Mouse (Mus musculus) frontal cortex, postnatal 36 days (tissue): ENCODE measurements around the gene Rasgrp3.

ENCODE experiments used
- DNase-seq, 2 experiments: peaks; one replicate each; pipeline ENCODE4 v3.0.0; 2022; ENCODE audit warnings: low spot score in 2 of 2

Rasgrp3 gene

DNA sequence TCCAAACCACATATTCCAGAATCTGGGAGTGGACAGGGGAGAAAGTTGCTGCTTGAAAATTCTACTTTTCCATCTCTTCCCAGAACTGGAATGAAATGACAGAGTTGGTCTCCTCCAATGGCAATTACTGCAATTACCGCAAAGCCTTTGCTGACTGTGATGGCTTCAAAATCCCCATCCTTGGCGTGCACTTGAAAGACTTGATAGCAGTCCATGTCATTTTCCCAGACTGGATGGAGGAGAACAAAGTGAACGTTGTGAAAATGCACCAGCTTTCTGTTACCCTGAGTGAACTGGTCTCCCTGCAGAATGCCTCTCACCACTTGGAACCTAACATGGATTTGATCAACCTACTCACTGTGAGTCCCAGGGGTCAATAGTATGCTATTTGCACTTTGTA is 67.3 kb downstream of the Rasgrp3 start:
- DNase-seq, result no peak

DNA sequence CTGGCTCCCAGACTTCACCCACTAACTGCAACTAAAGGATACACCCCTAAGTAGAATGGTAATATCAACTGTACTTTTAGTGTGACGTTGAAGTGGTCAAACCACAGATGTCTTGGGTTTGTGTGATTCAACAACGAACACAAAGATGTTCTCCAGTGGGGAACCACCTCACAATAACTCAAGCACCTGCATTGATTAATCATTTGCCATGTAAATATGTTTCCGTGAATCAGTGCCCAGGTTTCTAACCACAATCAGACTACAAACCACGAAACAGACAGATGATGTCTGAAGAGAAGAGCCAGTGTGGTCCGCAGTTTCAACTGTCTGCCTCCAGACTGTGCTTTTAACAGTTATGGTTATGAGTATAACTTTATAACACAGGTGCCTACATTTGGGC is 69.4 kb downstream of the Rasgrp3 start:
- no peak for DNase-seq

DNA sequence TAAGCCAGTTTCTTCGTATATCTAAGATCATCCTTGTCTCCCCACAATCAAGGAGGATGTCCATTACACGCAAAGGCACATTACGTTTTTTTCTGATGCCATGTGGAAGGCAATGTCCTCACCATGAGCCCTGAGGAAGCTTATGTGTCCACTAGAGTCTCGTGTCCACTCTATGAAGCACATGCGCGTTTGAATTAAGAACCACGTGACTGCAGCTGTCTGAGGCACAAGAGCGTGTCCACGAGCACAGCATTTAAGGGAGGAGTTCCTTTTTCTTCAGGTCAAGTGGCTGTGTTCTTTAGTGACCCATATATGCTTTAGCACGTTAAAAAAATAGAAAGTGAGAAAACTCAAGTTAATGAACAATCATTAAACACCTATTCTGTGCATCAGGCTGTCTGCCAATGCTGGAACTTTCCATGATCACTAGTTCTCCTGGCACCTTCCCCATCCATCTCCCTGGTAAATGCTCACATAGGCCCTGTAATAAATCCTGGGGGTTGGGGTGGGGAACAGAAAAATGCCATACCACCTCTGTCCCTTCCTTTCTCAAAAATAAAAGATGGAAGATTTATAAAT is 70.5 kb downstream of the Rasgrp3 start:
- no peak for DNase-seq

DNA sequence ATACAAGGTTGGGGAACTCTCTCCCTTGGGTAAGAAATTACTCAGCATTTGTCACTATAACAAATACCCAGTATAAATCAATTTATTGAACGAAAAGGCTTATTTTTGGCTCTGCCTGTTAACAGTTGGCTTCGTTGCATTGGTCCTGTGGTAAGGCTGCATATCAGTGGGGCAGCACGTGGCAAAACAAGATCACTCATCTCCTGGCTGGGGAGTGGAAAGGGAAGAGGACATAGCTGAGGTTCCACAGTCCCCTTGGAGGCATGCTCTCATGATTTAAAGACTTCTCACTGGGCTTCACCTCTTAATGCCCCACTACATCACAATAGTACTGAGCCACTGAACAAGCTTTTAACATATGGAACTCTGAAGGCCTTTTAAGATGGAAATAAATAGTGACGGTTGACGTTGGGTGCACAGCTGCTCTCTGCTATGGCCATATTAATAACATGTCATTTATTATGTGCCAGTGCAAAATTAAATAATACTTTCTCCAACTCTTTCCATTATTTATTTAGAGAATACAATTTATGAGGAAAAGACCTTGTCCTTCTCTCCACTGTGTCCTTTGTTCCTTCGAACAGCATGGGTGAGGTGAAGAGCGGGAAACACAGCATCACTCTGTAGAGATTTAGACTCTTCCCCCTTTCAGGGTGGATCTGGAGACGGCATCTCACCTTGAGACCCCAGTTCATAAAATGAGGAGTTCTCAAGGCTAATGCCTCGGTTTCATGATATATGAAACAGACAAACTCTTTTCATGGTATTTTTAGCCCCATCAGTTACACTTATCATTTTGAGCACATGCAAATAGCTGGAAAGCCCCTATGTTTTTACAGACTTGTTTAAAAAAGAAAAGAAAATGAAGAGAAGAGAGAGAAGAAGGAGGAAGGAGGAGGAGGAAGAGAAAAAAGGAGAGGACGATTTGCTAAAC is 71.3 kb downstream of the Rasgrp3 start:
- no peak for DNase-seq

DNA sequence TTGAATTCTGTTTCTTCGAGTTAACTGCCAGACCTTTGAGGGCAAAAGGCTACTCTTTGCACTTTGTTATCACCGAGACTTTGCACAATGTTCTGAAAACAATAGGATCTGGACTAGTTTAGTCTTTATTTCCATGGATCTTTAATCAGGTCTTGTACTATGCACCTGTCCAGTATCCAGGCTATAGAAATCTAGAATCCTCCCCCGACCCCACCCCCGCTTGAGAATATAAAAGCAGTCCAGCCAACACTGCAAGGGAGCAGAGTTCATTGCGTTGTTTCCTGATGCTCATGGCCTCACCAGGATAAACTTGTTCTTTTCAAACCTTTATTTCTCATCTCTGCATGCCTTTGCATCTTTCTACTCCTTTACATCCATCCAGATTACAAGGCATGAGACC is 73.6 kb downstream of the Rasgrp3 start:
- DNase-seq, result no peak

DNA sequence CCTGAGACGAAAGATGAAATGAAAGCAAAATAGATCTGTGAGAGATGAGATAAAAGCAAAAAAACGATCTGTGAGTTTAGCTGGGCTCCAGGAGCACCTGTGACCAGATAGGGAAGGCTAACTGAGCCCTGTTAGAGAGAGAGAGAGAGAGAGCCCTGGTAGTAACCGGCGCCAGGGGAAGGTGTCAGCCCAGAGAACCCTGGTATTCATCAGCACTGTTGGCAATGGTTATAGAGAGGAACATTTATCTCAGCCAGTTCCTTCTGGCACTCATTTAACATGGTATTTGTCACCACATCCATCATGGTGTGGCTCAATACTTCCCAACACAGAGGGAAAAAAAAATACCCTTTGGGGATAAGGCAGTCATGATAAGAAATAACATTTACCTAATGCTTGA is 80.9 kb downstream of the Rasgrp3 start:
- DNase-seq, result no peak

DNA sequence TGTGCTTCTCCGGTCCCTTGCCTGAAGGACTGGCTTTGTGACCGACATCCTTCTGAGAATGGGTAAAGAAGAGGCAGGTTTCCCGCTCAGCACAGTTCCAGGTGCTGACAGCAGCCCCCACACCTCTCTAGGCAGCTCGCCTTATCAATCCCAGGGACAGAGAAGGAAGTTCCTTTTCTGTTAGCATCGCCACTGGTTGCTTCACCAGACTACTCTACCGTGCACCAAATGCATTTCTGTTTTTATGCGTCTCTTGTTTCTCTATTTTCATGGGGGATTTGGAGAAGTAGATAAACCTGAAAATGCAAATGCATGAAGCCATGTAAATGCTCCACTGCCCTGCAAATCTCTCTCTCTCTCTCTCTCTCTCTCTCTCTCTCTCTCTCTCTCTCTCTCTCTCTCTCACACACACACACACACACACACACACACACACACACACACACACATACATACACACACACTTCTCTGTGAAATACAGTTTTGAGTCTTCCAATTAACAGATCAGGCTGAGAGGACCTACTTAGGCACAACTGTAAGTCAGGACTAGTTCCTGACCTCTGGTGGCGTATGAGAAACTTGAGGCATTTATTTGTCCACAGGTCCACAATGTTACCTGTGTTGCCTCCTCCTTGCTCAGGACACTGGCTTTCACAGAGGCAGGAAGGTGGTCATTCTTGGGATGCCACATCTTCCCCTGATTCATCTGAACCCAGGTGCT is 82.6 kb downstream of the Rasgrp3 start:
- no peak for DNase-seq

DNA sequence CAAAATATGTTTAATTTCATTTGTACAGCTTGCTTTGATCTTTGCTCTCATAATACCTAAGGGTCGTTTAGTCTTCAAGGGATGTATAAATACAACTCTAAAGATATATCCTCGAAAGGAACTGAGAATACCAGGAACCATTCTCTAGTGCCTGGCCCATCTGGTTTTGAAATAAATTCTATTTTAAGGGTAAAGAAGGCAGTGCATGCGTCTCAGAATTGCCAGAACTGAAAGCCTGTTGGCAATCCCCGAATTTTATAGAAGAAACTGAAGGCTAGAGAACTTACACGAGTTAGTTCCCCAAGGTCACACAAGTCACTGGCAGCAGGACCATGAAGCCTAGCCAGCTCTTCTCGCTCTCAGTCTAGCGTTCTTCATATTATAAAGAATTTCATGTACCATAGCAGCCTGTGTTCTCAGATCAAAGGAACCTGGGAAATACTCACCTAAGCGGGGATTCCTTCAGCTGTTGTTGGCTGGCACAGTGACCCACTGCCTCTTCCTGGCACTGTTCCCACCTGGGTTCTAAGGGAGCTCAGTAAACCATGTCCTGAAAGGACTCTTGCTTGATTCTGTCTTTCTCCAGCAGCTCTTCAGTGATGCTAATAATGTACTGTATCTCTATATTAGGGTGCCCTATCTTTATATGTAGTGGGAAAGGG is 83.7 kb downstream of the Rasgrp3 start:
- DNase-seq, result peak in 1 of 2 experiments; percentile 35

DNA sequence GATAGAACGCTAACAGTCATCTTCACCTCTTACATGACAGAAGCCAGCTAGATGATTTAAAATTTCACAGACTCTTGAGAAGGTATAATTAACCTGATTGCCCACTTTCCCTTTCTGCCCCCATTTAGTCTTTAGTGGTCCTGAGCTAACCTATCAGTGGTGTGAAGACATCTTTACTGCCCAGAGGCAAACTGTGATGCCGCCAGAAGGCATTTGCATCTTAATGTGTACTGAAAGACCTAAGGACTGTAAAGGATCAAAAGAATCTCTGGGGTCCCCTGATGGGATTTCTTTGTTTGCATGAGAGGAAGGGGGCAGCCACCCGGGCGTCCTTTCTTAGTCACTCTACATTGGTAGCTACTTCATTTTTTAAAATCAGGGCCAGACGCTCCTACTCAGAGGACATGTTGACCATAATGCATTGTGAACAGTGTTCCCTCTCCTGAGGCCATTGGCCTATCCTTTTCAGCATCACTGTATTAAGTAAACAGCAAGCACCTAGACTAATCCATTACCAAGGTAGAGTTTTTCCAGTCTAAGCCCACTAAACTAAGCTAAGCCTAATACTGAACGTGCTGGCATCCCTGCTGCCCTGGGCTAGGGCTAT is 85.6 kb downstream of the Rasgrp3 start:
- DNase-seq, result no peak

DNA sequence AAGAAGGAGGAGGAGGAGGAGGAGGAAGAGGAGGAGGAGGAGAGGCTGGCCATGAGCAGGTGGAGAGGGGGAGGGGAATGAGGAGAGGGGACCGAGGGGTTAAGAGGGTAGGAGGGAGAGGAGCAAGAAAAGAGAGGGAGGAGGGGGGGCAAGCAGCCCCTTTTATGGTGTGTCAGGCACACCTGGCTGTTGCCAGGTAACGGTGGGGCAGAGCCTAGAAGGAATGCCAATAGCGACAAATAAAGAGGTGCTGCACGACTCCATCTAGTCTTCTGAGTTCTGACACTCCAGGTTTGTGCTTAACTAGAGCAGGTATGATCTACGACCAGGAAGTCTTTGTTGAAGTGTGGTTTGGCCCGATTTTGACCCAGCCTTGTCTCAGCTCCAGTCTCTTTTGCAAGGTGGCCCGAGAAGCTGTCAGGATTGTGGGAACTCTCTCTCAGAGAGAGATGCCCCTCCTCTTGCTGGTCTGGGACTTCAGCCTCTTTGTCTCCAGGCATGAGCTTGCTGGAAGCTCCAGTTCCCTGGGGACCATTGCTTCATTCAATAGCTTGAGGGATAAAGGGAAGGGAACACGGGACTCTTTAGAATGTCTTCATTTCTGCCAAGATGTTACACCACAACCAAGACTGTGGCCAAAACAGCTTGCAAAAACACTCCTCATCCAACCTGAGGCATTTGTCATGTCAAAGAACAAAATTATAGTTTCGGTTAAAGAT is 86.8 kb downstream of the Rasgrp3 start:
- no peak for DNase-seq

DNA sequence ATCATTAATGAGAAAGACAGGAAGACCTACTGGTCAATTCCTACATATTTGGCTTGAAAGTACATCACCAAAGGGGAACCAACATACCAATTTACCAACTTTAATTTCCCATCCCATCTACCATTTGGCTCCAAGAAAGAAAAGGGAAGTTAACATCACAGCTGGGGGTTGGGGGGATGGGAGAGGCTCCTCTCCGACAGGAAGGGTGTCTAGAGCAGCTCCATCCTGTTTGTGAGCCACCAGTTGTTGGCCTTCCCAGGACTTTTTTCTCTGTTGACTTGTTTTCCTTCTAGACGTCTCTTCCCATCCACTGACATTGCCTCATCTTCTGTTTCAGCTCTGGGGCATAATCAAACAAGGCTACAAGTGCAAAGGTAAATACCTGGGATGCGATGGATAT is 88.1 kb downstream of the Rasgrp3 start:
- DNase-seq, result no peak

DNA sequence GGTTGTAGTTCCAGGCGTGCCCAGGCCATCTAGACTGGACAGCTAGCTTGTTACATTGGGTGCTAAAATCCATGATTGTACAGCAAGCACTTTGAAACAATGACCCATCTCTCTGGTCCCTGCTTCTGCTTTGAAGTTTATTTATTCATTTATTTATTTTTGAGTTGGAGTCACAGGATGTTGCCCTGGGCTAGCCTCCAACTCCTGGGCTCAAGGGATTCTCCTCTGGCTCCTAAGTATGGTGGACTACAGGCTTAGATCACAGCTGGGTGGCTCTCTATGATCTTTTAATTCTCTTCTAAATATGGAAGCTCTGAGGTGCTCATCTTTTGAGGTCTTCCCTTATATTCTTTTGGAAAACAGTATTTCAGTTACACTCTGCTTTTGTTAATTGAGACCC is 90.7 kb downstream of the Rasgrp3 start:
- DNase-seq, result no peak

DNA sequence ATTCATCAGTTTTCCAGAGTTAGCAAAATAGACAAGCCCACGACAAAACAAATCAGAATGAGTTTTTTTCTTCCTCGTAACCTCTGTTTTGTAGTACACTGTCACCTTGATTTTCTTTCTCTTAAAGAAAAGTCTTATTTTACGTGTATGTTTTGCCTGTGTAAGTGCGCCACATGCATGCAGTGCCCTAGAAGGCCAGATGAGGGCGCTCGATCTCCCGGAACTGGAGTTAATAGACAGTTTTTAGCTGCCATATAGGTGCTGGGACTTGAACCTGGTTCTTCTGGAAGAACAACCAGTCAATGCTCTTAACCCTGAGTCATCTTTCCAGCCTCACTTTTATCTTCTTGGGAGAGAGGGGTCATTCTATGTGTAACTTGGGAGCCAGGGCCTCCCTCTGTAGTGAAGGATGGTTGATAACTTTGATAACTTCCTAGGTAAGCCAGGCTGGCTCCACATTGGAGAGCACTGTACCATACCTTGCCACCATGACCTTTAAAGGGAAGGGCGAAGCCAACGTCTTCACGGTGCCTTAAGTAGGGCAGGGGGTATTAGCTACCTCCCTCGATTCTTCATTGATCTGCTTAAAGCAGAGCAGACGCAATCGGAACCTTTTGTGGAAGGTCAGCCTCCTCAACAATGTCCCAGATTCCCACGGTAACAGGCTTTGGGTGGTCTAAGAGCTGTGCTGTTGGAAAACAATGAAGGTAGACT is 93.7 kb downstream of the Rasgrp3 start:
- no peak for DNase-seq

DNA sequence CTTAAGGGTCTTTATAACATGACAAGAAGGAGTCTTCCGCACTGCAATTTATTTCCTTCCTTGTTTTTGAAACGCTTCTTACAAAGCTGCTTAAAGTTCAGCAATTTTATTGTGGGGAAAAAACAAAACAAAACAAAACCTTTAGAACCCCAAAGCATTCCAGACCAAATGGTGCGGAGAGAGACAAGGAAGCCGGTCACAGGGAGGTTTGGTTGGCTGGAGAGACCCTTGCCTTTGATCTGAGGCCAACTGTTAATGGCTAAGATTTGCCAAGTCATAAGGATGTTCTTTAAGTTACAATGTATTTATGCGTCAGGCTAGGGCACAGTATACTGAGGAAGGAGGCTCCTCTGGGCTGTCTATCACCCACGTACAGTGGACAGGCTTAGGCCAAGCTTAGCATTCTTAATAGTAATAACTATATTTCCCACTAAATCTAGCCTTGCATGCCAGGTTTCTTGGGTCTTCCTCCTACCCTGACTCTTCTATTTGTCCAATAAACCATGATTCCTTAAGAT is 96.8 kb downstream of the Rasgrp3 start:
- no peak for DNase-seq

DNA sequence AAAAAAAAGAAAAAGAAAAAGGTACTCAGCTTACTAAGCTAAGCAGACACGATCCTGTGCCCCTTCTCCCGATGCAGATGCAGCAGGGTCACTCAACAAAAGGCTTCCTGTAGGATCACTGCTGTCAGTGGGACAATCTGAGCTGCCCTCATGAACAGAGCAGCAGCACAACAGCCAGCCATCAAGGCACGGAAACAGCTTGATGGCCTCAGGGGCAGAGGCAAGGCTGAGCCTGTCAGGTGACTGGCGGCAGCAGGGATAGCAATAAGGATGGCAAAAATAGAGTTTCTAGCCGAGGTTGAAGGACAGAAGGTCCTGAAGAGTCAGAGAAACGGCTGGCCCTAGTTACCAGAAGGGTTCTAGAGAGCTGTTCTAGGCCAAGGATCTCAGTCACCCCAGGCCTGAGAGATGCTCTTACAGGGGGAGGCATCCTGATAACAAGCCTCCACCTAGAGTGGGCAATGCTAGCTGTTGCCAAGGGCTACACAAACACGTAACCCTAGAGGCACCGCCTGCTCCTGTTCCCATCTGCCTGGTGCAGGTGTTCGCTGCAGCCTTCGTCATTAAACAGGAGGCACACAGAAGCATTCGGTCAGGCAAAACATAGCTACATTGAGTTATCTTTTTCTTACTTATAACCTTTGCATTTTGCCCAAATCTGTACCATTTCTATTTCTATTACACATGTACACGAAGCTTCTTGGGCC is 98.8 kb downstream of the Rasgrp3 start:
- DNase-seq, result no peak

DNA sequence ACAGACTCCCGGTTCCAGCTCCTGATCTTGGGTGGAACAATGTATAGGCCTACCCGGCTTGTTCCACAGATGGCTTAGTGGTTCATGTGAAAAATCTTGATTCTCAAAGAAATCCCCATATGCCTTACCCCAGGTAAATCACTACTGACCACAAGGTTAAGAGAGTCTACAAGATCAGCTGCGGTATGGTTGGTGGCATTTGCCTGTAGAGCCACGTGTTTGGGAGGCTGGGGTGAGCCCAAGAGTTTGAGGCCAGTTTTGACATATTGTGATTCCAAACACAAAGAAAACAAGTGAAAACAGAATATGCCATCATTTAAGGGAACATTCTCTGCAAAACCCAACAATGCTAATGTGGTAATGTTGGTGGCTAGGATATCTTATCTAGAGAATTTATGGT is 99.9 kb downstream of the Rasgrp3 start:
- no peak for DNase-seq

DNA sequence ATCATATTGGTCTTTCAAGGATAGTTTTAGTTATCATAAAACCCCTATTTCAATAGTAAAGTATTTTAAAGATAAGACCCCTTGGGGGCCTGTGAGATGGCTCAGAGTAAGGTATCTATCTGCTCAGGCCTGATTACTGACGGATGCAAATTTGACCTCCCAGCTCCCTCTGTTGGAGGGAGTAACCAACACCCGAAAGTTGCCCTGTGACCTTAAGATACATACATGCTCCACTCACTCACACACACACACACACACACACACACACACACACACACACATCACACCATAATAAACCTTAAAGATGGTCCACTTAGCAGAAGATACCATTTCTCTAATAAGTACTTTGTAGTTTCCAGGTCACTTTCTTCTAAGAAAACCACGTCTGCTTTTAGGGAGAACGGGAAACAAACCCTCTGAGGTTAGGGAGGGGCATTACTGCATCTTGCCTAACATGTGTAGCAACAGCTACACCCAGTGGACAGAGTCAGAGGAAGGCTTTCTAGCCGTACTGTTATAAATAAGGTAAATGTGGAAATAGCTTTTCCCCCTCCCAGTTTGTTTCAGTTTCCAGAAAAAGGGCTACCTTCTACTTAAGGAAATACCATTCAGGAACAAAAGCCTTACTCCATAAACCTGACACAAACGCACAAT is 100.8 kb downstream of the Rasgrp3 start:
- peak; percentile 38 to 71 for DNase-seq

DNA sequence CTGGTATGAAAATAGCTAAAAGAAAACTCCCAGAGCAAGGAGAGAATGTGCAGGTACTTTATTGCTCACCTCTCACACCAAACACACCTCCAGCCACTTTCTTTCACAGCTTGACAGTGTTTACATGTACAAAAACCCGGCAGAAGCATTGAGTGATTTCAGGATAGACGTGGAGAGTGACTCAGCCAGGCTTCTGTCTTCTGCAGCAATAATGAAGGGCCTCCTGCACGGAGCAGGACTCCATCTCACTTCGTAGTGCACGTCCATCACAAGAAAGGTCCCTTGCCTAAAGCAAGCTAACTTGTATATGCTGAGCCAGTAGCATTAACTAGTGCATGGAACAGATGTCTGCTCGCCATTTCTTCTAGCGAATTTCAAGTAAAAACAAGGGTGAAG is 101.4 kb downstream of the Rasgrp3 start:
- DNase-seq, result peak in 1 of 2 experiments; percentile 26

DNA sequence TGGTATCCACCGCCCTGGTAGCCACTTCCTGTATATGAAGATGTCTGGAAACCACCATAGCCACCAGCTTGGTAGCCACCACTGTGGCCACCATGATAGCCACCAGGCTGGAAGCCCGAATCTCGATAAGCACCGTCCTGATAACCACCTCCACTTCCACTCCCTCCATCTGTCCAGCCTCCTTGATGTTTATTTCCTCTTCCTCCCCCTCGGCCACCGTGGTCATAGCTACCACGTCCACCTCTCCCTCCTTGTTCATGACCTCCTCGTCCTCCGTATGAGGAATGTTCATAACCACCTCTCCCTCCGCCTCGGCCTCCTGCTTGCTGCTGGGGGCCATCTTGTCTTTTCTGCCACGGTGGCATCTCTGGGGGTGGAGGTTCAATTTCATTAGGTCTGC is 102.7 kb downstream of the Rasgrp3 start:
- DNase-seq, result no peak
